Mouse (Mus musculus) inflammation-experienced regulatory T-cells, adult 6 months (primary cell): ENCODE data around the gene Ddah2. TPM values are rescaled to one million over a fixed set of nuclear protein-coding genes. Genes with fewer than 3 reads are reported as not detected.
A peak's percentile ranks its signal among the peaks of the same experiment; 100 is the strongest.
"Not testable (repeated sequence)": the region's sequence is repeated elsewhere in the genome, so short reads cannot be mapped to it uniquely, and the experiment has no call there.

Source experiments
- ATAC-seq: one replicate; pipeline ENCODE4 v1.8.0; 2017
- polyA plus RNA-seq, 3 experiments: library from polyadenylated mRNA; unstranded; fragments of 100-300 nt; shearing (Covaris generic); gene quantifications; one replicate each; pipeline ENCODE4 v1.2.1; 2017

The Ddah2 gene
- polyA plus RNA-seq, 3 experiments from 2014 or later, result 0.91 to 3.0 (median 1.3) TPM

GRCm38 (mm10) chr17:35027277-35028068 lies 31.4 kb upstream of the Ddah2 start, which contains the start of gene Sapcd1:
TSS of gene Sapcd1 (minus strand) at chr17:35028016.
- peak; percentile 50 for ATAC-seq

GRCm38 (mm10) chr17:35028315-35028714 lies 30.5 kb upstream of the Ddah2 start:
- ATAC-seq, result no peak

GRCm38 (mm10) chr17:35029691-35030532 lies 28.9 kb upstream of the Ddah2 start:
- ATAC-seq, result no peak

DNA sequence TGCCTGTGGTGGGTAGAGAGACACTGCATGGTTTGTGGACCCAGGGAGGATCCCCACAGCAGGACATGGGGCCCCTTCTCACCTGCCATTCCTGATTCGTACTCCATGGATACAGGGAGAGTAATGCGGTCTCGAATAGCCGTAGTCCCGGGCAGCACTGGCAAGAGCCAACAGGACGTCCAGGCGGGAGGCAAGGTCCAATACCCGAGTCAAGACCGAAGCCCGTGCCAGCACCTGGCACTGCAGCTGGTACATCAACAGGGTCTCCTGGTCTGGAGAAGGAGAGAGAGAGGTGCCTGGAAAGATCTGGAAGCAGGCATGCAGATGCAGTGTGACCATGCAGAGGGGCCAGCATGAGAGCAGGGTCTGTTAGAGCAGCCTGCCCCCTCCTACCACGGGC lies 27.6 kb upstream of the Ddah2 start:
- no peak for ATAC-seq

- ATAC-seq, result no peak
Observed at GRCm38 (mm10) chr17:35031880-35032279, 27.0 kb upstream of the Ddah2 start.

DNA sequence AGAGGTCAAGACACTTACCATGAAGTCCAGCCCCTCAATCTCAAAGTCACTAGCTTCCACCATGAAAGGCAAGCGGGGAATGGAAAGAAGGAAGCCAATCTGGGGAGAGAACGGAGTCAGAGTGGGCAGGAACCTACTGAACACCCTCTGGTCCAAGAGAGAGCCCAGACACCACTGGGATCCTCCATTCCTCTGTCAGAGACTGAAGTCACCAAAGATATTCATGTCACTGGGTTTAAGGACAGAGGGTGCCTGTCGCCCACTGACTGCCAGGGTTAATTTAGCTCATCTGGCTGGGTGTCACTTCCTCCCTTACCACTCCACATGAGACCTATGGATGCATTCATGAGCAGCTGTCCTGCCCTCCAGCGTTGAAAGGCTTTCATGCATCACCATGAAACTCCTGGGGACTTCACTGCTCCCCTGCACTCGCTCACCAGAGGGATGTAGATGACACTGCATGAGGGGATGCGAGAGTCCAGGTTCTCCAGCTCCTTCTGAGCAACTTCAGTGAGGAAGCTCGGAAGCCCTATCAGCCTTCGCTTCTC lies 26.4 kb upstream of the Ddah2 start:
- no peak for ATAC-seq

DNA sequence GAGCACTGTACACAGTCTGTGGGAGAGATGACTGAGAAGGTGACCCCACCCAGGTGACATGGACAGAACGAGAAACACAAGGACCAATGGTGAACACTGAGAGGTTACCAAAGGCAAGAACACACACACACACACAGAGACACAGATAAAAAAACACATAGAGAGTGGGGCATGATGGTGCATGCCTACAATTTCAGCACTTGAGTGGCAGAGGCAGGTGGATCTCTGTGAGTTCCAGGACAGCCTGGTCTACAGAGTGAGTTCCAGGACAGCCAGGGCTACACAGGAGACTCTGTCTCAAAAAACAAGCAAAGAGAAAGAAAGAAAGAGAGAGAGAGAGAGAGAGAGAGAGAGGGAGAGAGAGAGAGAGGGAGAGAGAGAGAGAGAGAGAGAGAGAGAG lies 25.1 kb upstream of the Ddah2 start:
- not testable (repeated sequence) for ATAC-seq

- ATAC-seq, result no peak
Observed at GRCm38 (mm10) chr17:35034896-35035295, 23.9 kb upstream of the Ddah2 start.

GRCm38 (mm10) chr17:35039121-35039873 lies 19.5 kb upstream of the Ddah2 start:
- no peak for ATAC-seq

DNA sequence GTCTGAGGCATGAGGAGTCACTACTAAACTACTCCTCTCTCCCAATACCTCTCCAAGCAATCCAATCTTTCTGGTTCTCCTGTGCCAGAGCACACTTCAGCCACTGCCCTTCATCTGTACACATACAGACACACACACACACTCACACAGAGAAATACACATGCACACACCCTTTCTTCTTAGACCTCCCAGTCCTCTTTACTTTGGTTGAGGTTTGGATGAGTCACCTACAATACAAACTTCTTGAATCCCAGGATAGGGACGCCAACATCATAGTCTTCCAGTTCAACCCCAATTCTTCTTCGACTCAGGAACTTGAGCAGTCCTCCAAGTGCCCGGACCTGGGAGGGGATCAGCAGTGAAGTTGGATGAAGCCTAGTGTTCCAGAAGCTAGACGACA lies 15.0 kb upstream of the Ddah2 start:
- no peak for ATAC-seq

- no peak for ATAC-seq
Observed at GRCm38 (mm10) chr17:35044904-35045806, 13.7 kb upstream of the Ddah2 start.

DNA sequence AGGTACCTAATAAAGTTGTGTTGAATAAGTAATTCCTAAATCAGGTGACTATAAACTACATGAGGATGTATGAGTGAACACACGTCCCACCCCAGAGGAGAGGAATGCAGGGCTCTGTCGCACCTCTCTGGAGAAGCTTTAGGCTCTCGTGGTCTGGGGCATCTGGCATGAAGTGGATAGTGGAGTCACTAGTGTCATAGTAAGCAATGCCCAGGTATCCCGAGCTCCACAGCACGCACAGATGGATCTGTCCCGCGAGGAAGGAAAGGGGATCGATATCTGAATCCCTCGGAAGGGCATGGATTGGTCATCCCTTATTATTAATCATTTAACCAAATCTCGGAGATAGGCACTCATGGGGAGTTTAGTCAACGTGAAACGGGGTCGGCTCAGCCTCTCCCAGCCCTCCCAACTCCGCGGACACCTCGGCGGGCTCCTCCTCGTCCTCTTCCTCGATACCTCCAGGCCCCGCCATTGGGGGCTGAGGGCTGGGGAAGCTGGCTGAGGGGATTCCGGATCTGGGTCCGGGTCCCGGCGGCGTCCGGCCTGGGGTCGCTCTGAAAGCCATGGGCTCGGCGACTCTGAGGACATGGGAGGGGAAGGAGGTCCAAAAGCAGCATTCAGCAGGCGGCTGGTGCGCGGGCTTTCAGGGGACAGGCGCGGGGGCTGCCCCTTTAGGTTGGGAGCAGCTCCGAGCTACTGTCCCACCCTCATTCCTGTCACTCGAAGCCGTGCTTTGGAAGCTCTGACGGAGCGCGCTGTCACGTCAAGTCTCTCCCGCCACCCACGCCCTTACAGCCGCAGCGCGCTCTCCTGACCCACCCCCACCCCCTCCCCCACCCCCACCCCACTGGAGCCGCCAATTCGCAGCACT lies 12.8 kb upstream of the Ddah2 start:
- ATAC-seq, result no peak

DNA sequence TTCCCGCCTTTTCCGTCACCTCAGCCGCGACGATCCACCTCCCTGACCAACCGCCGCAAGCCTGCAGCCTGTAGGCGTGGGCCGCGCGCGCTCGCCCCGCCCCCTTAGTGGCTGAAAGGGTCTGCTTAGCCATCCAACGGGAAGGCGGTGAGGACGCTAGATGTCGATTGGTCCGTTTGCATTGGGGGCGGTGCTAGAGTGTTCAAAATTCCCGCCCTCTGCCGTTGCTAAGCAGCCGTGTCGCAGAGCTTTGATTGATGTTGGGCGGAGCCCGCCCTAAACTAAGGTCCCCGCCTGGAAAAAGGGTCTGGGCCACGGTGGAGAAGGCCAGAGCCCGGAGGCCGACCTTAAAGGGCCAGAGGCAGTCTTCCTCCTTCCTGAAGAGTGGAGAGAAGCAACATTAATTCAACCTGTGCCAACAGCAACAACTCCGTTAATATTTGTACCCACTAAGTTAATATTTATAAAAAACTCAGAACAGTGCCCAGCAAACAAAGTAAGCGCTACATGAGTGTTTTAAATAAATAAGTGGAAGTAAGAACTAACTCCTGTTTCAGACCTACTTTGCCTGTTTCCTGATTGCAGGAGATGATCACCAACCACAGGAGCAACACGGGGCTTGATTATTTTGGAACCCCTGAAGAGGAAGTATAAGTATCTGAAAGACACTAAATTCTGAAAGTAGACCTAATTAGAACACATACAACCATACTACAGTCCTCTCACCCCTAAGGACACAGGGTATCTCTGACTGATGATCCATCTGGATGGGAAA lies 12.0 kb upstream of the Ddah2 start, which contains the start of gene Msh5:
TSS of gene Msh5 (minus strand) at position 65 of the 775 bp plus-strand sequence.
- peak; percentile 87 for ATAC-seq

- ATAC-seq, result no peak
Observed at GRCm38 (mm10) chr17:35047688-35048087, 11.1 kb upstream of the Ddah2 start.

GRCm38 (mm10) chr17:35048149-35048931 lies 10.5 kb upstream of the Ddah2 start:
- peak; percentile 18 for ATAC-seq

- ATAC-seq, result no peak
Observed at GRCm38 (mm10) chr17:35048932-35049440, 9.8 kb upstream of the Ddah2 start.

DNA sequence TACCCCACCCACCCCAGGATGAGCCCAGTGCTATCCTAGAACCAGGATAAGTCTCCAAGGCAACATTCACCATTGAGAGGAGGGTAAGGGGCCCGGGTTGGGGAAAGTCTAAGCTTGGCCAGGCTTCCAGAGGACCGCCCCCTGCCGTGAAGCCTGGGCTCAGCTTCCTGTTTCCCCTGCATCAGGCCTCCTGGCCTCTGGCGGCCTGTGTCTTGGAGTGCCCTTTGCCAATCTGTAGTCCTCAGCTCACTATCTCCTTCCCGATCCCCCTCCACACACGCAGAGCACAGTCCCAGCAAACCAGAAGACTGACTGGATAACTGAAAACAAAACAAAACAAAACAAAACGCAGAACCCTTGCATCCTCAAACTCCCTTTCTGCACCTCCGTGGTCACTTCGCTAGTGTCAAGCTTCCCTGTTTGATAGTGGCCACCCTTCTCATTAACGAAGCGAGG lies 9.2 kb upstream of the Ddah2 start, which contains the start of gene Clic1:
TSS of gene Clic1 (plus strand) at position 406 of the 456 bp plus-strand sequence.
- no peak for ATAC-seq

GRCm38 (mm10) chr17:35050126-35050750 lies 8.6 kb upstream of the Ddah2 start:
- no peak for ATAC-seq
